In the genomic region with DNA sequence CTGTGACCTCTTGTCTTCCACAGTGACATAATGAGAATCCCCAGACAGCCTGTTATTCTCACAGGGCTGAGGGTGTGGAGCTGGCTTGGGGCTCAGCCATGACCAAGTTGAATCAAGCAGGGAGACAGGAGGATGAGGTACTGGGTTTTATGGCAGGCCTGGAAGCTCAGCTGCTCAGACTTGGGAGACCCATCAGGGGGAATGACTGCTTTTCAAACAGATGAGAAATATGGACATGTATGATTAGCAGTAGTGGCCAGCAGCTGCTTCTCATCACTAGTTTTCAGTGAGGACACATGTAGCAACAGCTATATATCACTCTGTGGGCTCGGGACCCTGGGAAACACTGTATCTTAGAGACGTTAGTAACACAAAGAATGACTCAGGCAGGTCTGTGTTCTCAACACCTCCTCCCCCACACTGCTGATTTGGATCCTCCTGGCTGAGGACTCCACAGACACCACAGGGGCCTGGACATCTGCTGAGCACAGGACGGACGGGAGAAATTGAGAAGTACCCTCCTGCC, we compare ENCODE assay signal across 9 mouse cellular contexts.
DNase-seq lines count a peak whose midpoint lies in the region; ATAC-seq and TF ChIP-seq lines count a peak whose summit lies in the region.
"Had no signal": no experiment of that assay in that cellular context is flagged by ENCODE, and none has a peak within 500 bp of the region (broad histone marks: within the 10 kb centered on the region; RNA-seq: fewer than 3 reads in every experiment).

No protein-coding gene starts in this region.

- 0 out of 2 replicates have a peak, but pooled peaks cover 4% of the 10 kb centered on the region for H3K9me3 ChIP-seq in limb, embryonic 14.5 days (ENCODE audit: control insufficient read depth, low read length)
- H3K9me3 ChIP-seq in forebrain, embryonic 11.5 days (ENCODE audit: control insufficient read depth, low read length), result no peaks in the 10 kb centered on the region; the same call in 1 of the 2 replicates
- H3K9me3 ChIP-seq in midbrain, embryonic 14.5 days (ENCODE audit: control insufficient read depth, low read length), result no peaks in the 10 kb centered on the region; the same call in 1 of the 2 replicates
- H3K9me3 ChIP-seq: midbrain, embryonic 12.5 days had no signal

- WGBS in limb, embryonic 14.5 days, result 55% methylated on average over 4 of the region's 4 CpGs
- 72% methylated on average over 4 of the region's 4 CpGs for WGBS in forebrain, embryonic 11.5 days
- WGBS in midbrain, embryonic 14.5 days, result 73% methylated on average over 4 of the region's 4 CpGs

- no peak overlapping the region for H3K4me3 ChIP-seq in limb, embryonic 14.5 days (replicated peaks; ENCODE audit: low read length)
- H3K4me3 ChIP-seq in testis, adult 2 months (ENCODE audit: control insufficient read depth, low read depth, low read length), result no peak overlapping the region
- no peak overlapping the region for H3K4me3 ChIP-seq in forebrain, embryonic 11.5 days (ENCODE audit: low read depth, low read length)
- H3K4me3 ChIP-seq in midbrain, embryonic 14.5 days (replicated peaks; ENCODE audit: low read depth, low read length), result no peak overlapping the region
- H3K4me3 ChIP-seq: midbrain, embryonic 12.5 days had no signal

- H3K27ac ChIP-seq in limb, embryonic 14.5 days (replicated peaks; ENCODE audit: low read depth, low read length), result peak overlapping the region; percentile 63
- H3K27ac ChIP-seq in testis, adult 2 months (ENCODE audit: control insufficient read depth, insufficient read depth, low read depth, low read length), result peak overlapping the region; percentile 1; the same call in 1 of the 2 replicates
- no peak overlapping the region for H3K27ac ChIP-seq in forebrain, embryonic 11.5 days (ENCODE audit: low read depth, low read length)
- H3K27ac ChIP-seq in midbrain, embryonic 14.5 days (replicated peaks; ENCODE audit: low read depth, low read length), result no peak overlapping the region
- H3K27ac ChIP-seq: midbrain, embryonic 12.5 days had no signal

- no peak for TF ChIP-seq POLR2A in limb, embryonic 14.5 days (IDR thresholded peaks at IDR 0.05; ENCODE audit: borderline replicate concordance, extremely low read depth, insufficient read depth, insufficient read length)
- TF ChIP-seq POLR2A in testis, adult 2 months (IDR thresholded peaks at IDR 0.05; ENCODE audit: control insufficient read depth, low read depth, low read length), result no peak

- H3K27me3 ChIP-seq in limb, embryonic 14.5 days (ENCODE audit: control insufficient read depth, insufficient read depth, low read length), result no peaks in the 10 kb centered on the region
- no peaks in the 10 kb centered on the region for H3K27me3 ChIP-seq in testis, adult 2 months (ENCODE audit: control insufficient read depth, insufficient read depth, low read length)
- no peaks in the 10 kb centered on the region for H3K27me3 ChIP-seq in forebrain, embryonic 11.5 days (ENCODE audit: control insufficient read depth, insufficient read depth, low read length)
- no peaks in the 10 kb centered on the region for H3K27me3 ChIP-seq in midbrain, embryonic 14.5 days (ENCODE audit: control insufficient read depth, insufficient read depth, low read length)
- H3K27me3 ChIP-seq: midbrain, embryonic 12.5 days had no signal

- H3K4me1 ChIP-seq in limb, embryonic 14.5 days (ENCODE audit: control insufficient read depth, insufficient read depth, low read length), result 0 out of 2 replicates have a peak, but pooled peaks cover 7% of the 10 kb centered on the region
- H3K4me1 ChIP-seq in testis, adult 2 months (ENCODE audit: control insufficient read depth, insufficient read depth, low read length), result peaks cover 3% of the 10 kb centered on the region; the same call in 1 of the 2 replicates
- H3K4me1 ChIP-seq in forebrain, embryonic 11.5 days (replicated peaks; ENCODE audit: control insufficient read depth, insufficient read depth, low read length), result no peaks in the 10 kb centered on the region
- H3K4me1 ChIP-seq in midbrain, embryonic 14.5 days (ENCODE audit: control insufficient read depth, insufficient read depth, low read length), result no peaks in the 10 kb centered on the region
- H3K4me1 ChIP-seq: midbrain, embryonic 12.5 days had no signal

- peak; percentile 82 for ATAC-seq in limb, embryonic 14.5 days (ENCODE audit: low FRiP score, low read depth)
- ATAC-seq in forebrain, embryonic 11.5 days (replicated peaks; ENCODE audit: low FRiP score), result no peak
- no peak for ATAC-seq in midbrain, embryonic 14.5 days (ENCODE audit: low FRiP score, low TSS enrichment)

- no peak overlapping the region for H3K4me2 ChIP-seq in limb, embryonic 14.5 days (replicated peaks; ENCODE audit: low read depth, low read length, severe bottlenecking)
- H3K4me2 ChIP-seq in forebrain, embryonic 11.5 days (ENCODE audit: low read depth, low read length, severe bottlenecking), result no peak overlapping the region
- H3K4me2 ChIP-seq in midbrain, embryonic 14.5 days (ENCODE audit: low read length), result no peak overlapping the region
- H3K4me2 ChIP-seq: midbrain, embryonic 12.5 days had no signal

- no peak for TF ChIP-seq CTCF in testis, adult 2 months (IDR thresholded peaks at IDR 0.05; ENCODE audit: control insufficient read depth, insufficient read depth, insufficient replicate concordance, low read depth, low read length)

- no peaks in the 10 kb centered on the region for H3K36me3 ChIP-seq in limb, embryonic 14.5 days (ENCODE audit: control insufficient read depth, insufficient read depth, low read length)
- no peaks in the 10 kb centered on the region for H3K36me3 ChIP-seq in testis, adult 2 months (ENCODE audit: control insufficient read depth, insufficient read depth, low read length)
- H3K36me3 ChIP-seq in forebrain, embryonic 11.5 days (ENCODE audit: control insufficient read depth, insufficient read depth, low read length), result no peaks in the 10 kb centered on the region
- no peaks in the 10 kb centered on the region for H3K36me3 ChIP-seq in midbrain, embryonic 14.5 days (ENCODE audit: control insufficient read depth, insufficient read depth, low read length)
- H3K36me3 ChIP-seq: midbrain, embryonic 12.5 days had no signal

- peak; percentile 14 for DNase-seq in kidney, adult 11 months
- no peak for DNase-seq in kidney, adult 8-10 months
- peak; percentile 62 to 73 for DNase-seq in frontal cortex, adult 2 months (ENCODE audit: extremely low spot score in 1 of 2, low spot score in 1 of 2)
- DNase-seq in kidney, adult 9 months, result peak; percentile 20
- DNase-seq in limb, embryonic 14.5 days (ENCODE audit: low spot score), result peak; percentile 77
- no peak for DNase-seq in forebrain, embryonic 11.5 days (ENCODE audit: low spot score)
- no peak for DNase-seq in midbrain, embryonic 14.5 days

- no peak overlapping the region for H3K9ac ChIP-seq in limb, embryonic 14.5 days (ENCODE audit: low read depth, low read length, severe bottlenecking)
- H3K9ac ChIP-seq in forebrain, embryonic 11.5 days (ENCODE audit: low read length), result no peak overlapping the region
- H3K9ac ChIP-seq in midbrain, embryonic 14.5 days (replicated peaks; ENCODE audit: low read length), result no peak overlapping the region
- H3K9ac ChIP-seq: midbrain, embryonic 12.5 days had no signal

Comparison
In these comparisons a context has a peak if more than half of its experiments do, and no peak if none do; other contexts are left out.
1. DNase-seq: peak in kidney, adult 11 months (single experiment), frontal cortex, adult 2 months (2 of 2), kidney, adult 9 months (single experiment) and limb, embryonic 14.5 days (single experiment); none in kidney, adult 8-10 months (0 of 2), forebrain, embryonic 11.5 days (single experiment) and midbrain, embryonic 14.5 days (single experiment).
2. H3K27ac ChIP-seq: peak in limb, embryonic 14.5 days (single experiment) and testis, adult 2 months (single experiment); none in forebrain, embryonic 11.5 days (single experiment) and midbrain, embryonic 14.5 days (single experiment).